Mouse (Mus musculus) MEL (cell line): Measurements from ENCODE around the gene Gm20388. TPM values are rescaled to one million over a fixed set of nuclear protein-coding genes. Genes with fewer than 3 reads are reported as not detected.

ENCODE experiments used
- DNase-seq: peaks from one replicate; pipeline ENCODE4 v3.0.0; 2011; ENCODE audit warnings: low read depth, low spot score
- H3K27ac ChIP-seq: 2 replicates; pipeline ENCODE4 v1.5.1; 2012; ENCODE audit warnings: low read depth, mild to moderate bottlenecking, control low read depth, low read length, moderate library complexity; ENCODE audit not compliant: control insufficient read depth
- H3K27me3 ChIP-seq, 2 experiments: fragments of 150-350 bp in 1 of 2; sonication (generic) in 1 of 2; 2 replicates each; pipeline ENCODE4 v1.6.1; 2012; ENCODE audit warnings: low read length in 2 of 2, mild to moderate bottlenecking in 2 of 2, improper control_type of control experiment in 1 of 2, moderate library complexity in 1 of 2; ENCODE audit not compliant: insufficient read depth in 2 of 2, control insufficient read depth in 1 of 2
- H3K36me3 ChIP-seq, 2 experiments: 2 replicates each; pipeline ENCODE4 v1.6.1; 2012 to 2014; ENCODE audit warnings: low read length in 2 of 2, improper control_type of control experiment in 1 of 2, inconsistent platforms in 1 of 2, mild to moderate bottlenecking in 1 of 2; ENCODE audit not compliant: insufficient read depth in 2 of 2, control insufficient read depth in 1 of 2
- H3K4me1 ChIP-seq, 2 experiments: fragments of 150-350 bp in 1 of 2; sonication (generic) in 1 of 2; 2 replicates each; pipeline ENCODE4 v1.6.1; 2012; ENCODE audit warnings: low read length in 2 of 2, improper control_type of control experiment in 1 of 2, mild to moderate bottlenecking in 1 of 2; ENCODE audit not compliant: insufficient read depth in 2 of 2, control insufficient read depth in 1 of 2
- H3K4me3 ChIP-seq, 2 experiments: fragments of 150-350 bp in 1 of 2; sonication (generic) in 1 of 2; 2 replicates each; pipeline ENCODE4 v1.5.1; 2012; ENCODE audit warnings: low read depth in 2 of 2, low read length in 2 of 2, mild to moderate bottlenecking in 2 of 2, moderate library complexity in 2 of 2, control low read depth in 1 of 2, improper control_type of control experiment in 1 of 2; ENCODE audit not compliant: control insufficient read depth in 1 of 2, insufficient read depth in 1 of 2
- H3K79me2 ChIP-seq: 2 replicates; pipeline ENCODE4 v1.6.1; 2012; ENCODE audit warnings: mild to moderate bottlenecking, low read length, moderate library complexity; ENCODE audit not compliant: control insufficient read depth, poor library complexity, insufficient read depth
- H3K9ac ChIP-seq: 2 replicates; pipeline ENCODE4 v1.6.1; 2012; ENCODE audit warnings: low read depth, mild to moderate bottlenecking, control low read depth, low read length, moderate library complexity; ENCODE audit not compliant: control insufficient read depth, poor library complexity, severe bottlenecking
- H3K9me3 ChIP-seq: fragments of 150-350 bp; sonication (generic); replicated peaks from 2 replicates; pipeline ENCODE4 v1.6.1; 2012; ENCODE audit warnings: mild to moderate bottlenecking, low read length, improper control_type of control experiment, moderate library complexity; ENCODE audit not compliant: insufficient read depth
- BHLHE40 ChIP-seq: IDR thresholded peaks from 2 replicates; pipeline ENCODE4 v1.6.1; 2012; ENCODE audit warnings: low read depth, mild to moderate bottlenecking, inconsistent platforms, low read length, improper control_type of control experiment, borderline replicate concordance
- CHD1 ChIP-seq: IDR thresholded peaks from 2 replicates; pipeline ENCODE4 v1.6.1; 2012; ENCODE audit warnings: low read depth, mild to moderate bottlenecking, inconsistent platforms, low read length, improper control_type of control experiment
- CHD2 ChIP-seq: IDR thresholded peaks from 2 replicates; pipeline ENCODE4 v1.6.1; 2011; ENCODE audit warnings: low read length, improper control_type of control experiment
- EP300 ChIP-seq, 2 experiments: IDR thresholded peaks; 2 replicates each; pipeline ENCODE4 v1.6.1; 2011; ENCODE audit warnings: improper control_type of control experiment in 2 of 2, low read length in 2 of 2, low read depth in 1 of 2, mild to moderate bottlenecking in 1 of 2
- ETS1 ChIP-seq: IDR thresholded peaks from 2 replicates; pipeline ENCODE4 v1.6.1; 2012; ENCODE audit warnings: low read depth, mild to moderate bottlenecking, inconsistent platforms, low read length, improper control_type of control experiment, moderate library complexity
- GABPA ChIP-seq: IDR thresholded peaks from 2 replicates; pipeline ENCODE4 v1.6.1; 2012; ENCODE audit warnings: low read depth, mild to moderate bottlenecking, inconsistent platforms, low read length, improper control_type of control experiment, moderate library complexity
- GATA1 ChIP-seq: IDR thresholded peaks from 2 replicates; pipeline ENCODE4 v1.6.1; 2011; ENCODE audit warnings: low read depth, low read length, improper control_type of control experiment
- KAT2A ChIP-seq: conservative IDR thresholded peaks from 2 replicates; pipeline ENCODE4 v1.6.1; 2012; ENCODE audit warnings: low read depth, low read length, improper control_type of control experiment, inconsistent platforms
- MAX ChIP-seq: IDR thresholded peaks from 2 replicates; pipeline ENCODE4 v1.6.1; 2011; ENCODE audit warnings: low read length, improper control_type of control experiment
- MYC ChIP-seq: IDR thresholded peaks from 2 replicates; pipeline ENCODE4 v1.6.1; 2011; ENCODE audit warnings: low read depth, mild to moderate bottlenecking, low read length, improper control_type of control experiment, moderate library complexity
- NELFE ChIP-seq: IDR thresholded peaks from 2 replicates; pipeline ENCODE4 v1.6.1; 2011; ENCODE audit warnings: low read depth, low read length, improper control_type of control experiment
- POLR2A ChIP-seq, 2 experiments: IDR thresholded peaks; 2 replicates each; pipeline ENCODE4 v1.6.1; 2011 to 2012; ENCODE audit warnings: low read length in 2 of 2, mild to moderate bottlenecking in 2 of 2, control low read depth in 1 of 2, improper control_type of control experiment in 1 of 2, low read depth in 1 of 2, moderate library complexity in 1 of 2; ENCODE audit not compliant: control insufficient read depth in 1 of 2, insufficient read depth in 1 of 2, poor library complexity in 1 of 2
- POLR2AphosphoS2 ChIP-seq: IDR thresholded peaks from 2 replicates; pipeline ENCODE4 v1.6.1; 2011; ENCODE audit warnings: low read length, improper control_type of control experiment
- RAD21 ChIP-seq: IDR thresholded peaks from 2 replicates; pipeline ENCODE4 v1.6.1; 2011; ENCODE audit warnings: mild to moderate bottlenecking, low read depth, low read length, improper control_type of control experiment
- RCOR1 ChIP-seq: IDR thresholded peaks from 2 replicates; pipeline ENCODE4 v1.6.1; 2012; ENCODE audit warnings: low read depth, mild to moderate bottlenecking, inconsistent platforms, low read length, improper control_type of control experiment
- SIN3A ChIP-seq: IDR thresholded peaks from 2 replicates; pipeline ENCODE4 v1.6.1; 2012; ENCODE audit warnings: low read length, improper control_type of control experiment, inconsistent platforms
- SMC3 ChIP-seq: IDR thresholded peaks from 2 replicates; pipeline ENCODE4 v1.6.1; 2011; ENCODE audit warnings: low read depth, low read length, improper control_type of control experiment
- TAL1 ChIP-seq: IDR thresholded peaks from 2 replicates; pipeline ENCODE4 v1.6.1; 2012; ENCODE audit warnings: mild to moderate bottlenecking, inconsistent platforms, low read length, moderate library complexity, mixed read lengths
- TBP ChIP-seq: IDR thresholded peaks from 2 replicates; pipeline ENCODE4 v1.8.0; 2011; ENCODE audit warnings: low read depth, low read length, improper control_type of control experiment
- UBTF ChIP-seq: IDR thresholded peaks from 2 replicates; pipeline ENCODE4 v1.6.1; 2012; ENCODE audit warnings: low read depth, mild to moderate bottlenecking, inconsistent platforms, low read length, improper control_type of control experiment, moderate library complexity, borderline replicate concordance; ENCODE audit not compliant: insufficient read depth
- USF1 ChIP-seq: IDR thresholded peaks from 2 replicates; pipeline ENCODE4 v1.6.1; 2014; ENCODE audit warnings: low read depth, mild to moderate bottlenecking, inconsistent platforms, low read length, improper control_type of control experiment, moderate library complexity
- USF2 ChIP-seq, 2 experiments: IDR thresholded peaks; 2 replicates each; pipeline ENCODE4 v1.6.1; 2011 to 2012; ENCODE audit warnings: improper control_type of control experiment in 2 of 2, low read length in 2 of 2, borderline replicate concordance in 1 of 2, inconsistent platforms in 1 of 2, low read depth in 1 of 2, mild to moderate bottlenecking in 1 of 2; ENCODE audit not compliant: insufficient read depth in 1 of 2
- ZC3H11A ChIP-seq: IDR thresholded peaks from 2 replicates; pipeline ENCODE4 v1.6.1; 2012; ENCODE audit warnings: low read depth, mild to moderate bottlenecking, inconsistent platforms, low read length, improper control_type of control experiment
- ZNF384 ChIP-seq: IDR thresholded peaks from 2 replicates; pipeline ENCODE4 v1.6.1; 2012; ENCODE audit warnings: low read depth, mild to moderate bottlenecking, inconsistent platforms, low read length, improper control_type of control experiment
- polyA plus RNA-seq, 2 experiments: library from polyadenylated mRNA; stranded (reverse) in 1 of 2; unstranded in 1 of 2; fragments of >175 nt in 1 of 2; fragments of >200 nt in 1 of 2; gene quantifications; 2 replicates each; pipeline versions ENCODE4 v1.2.1 to v1.2.4; 2012; ENCODE audit warnings: low replicate concordance in 2 of 2, low read depth in 1 of 2; ENCODE audit not compliant: insufficient read length in 2 of 2, insufficient read depth in 1 of 2, missing spikeins in 1 of 2
- total RNA-seq: library from RNA; depleted of rRNA; stranded (reverse); fragments of 300-350 nt; gene quantifications from 2 replicates; pipeline ENCODE4 v1.2.3, GENCODE M21; 2012

Gene Gm20388
- total and polyA plus RNA-seq, 3 experiments = 11.1 to 17.8 TPM; not detected in 1

DNA sequence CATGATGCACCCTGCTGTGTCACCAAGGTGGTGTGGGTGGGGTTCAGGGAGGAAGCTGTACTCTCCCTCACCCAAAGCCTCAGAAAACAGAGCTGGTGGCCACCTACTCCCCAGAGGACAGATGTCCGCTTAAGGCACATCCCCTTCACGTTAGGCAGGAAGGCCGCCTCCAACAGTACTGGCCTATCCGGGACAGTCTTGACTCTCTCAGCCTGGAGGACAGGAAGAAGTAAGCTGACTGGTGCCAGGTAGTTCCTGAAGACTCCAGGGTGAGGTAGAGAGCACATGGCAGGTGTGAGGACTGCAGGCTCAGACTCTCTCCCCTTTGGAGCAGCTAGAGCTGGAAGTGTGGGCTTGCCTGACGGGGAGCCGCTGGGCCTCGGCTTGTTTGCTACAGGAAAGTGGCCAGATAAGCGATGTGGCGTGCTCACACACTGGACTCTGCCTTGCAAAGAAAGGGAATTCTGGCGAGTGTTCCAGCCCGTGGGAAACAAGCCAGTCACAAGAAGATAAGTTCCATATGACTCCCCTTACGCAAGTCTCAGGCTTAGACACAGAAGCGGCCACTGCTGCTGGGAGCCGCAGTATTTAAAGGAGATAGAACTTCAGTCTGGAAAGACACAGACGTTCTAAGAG is 3791.4 kb downstream of the Gm20388 start:
- TF ChIP-seq RAD21 (no peak), BHLHE40 (no peak), GABPA (no peak), CHD1 (no peak), SMC3 (no peak), ZNF384 (no peak), GATA1 (no peak), POLR2AphosphoS2 (no peak), EP300 (IDR thresholded peaks at IDR 0.05; ENCODE audit: low read depth in 1 of 2, low read length in 2 of 2) (no peak), USF1 (no peak), POLR2A (IDR thresholded peaks at IDR 0.05; ENCODE audit: control insufficient read depth in 1 of 2, insufficient read depth in 1 of 2, low read depth in 1 of 2, low read length in 2 of 2, poor library complexity in 1 of 2) (no peak), ETS1 (no peak), CHD2 (no peak), UBTF (no peak), MAX (no peak), USF2 (IDR thresholded peaks at IDR 0.05; ENCODE audit: borderline replicate concordance in 1 of 2, insufficient read depth in 1 of 2, low read depth in 1 of 2, low read length in 2 of 2) (no peak)
- Histone ChIP-seq H3K27ac (no peak overlapping the region), H3K27me3 (no peaks in the 10 kb centered on the region), H3K9ac (no peak overlapping the region), H3K36me3 (no peaks in the 10 kb centered on the region), H3K4me1 (no peaks in the 10 kb centered on the region), H3K9me3 (no peaks in the 10 kb centered on the region), H3K79me2 (no peaks in the 10 kb centered on the region), H3K4me3 (no peak overlapping the region)
- DNase-seq = no peak

DNA sequence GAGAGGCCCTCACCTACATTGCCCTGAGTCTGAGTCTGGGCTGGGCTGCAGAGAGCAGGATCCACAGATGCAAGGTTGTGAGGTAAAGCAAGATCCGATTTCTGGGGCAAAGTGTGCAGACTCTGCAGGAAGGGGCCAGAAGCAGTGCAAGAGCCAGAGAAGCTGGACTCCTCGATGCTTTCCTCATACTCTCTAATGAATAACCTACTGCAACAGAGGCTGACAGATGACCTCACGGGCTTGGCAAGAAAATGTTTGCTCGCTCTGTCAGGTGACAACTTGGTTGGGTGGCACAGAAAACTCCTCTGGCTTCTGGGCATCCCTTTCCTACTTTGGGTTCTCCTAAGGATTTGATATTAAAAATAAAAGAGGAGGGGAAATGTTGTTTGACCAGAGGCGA is 3794.7 kb downstream of the Gm20388 start:
- H3K4me3 ChIP-seq = no peak overlapping the region
- H3K9ac ChIP-seq = no peak overlapping the region
- no peaks in the 10 kb centered on the region for H3K4me1 ChIP-seq
- no peak overlapping the region for H3K27ac ChIP-seq
- no peaks in the 10 kb centered on the region for H3K79me2 ChIP-seq
- H3K9me3 ChIP-seq = no peaks in the 10 kb centered on the region
- no peak for DNase-seq
- no peaks in the 10 kb centered on the region for H3K27me3 ChIP-seq
- H3K36me3 ChIP-seq = no peaks in the 10 kb centered on the region
- TF ChIP-seq ZC3H11A = no peak
- TF ChIP-seq TAL1 = no peak
- TF ChIP-seq ETS1 = no peak
- no peak for TF ChIP-seq KAT2A
- no peak for TF ChIP-seq NELFE
- TF ChIP-seq RCOR1 = no peak
- no peak for TF ChIP-seq TBP
- TF ChIP-seq SIN3A = no peak
- TF ChIP-seq MYC = no peak
- TF ChIP-seq GATA1 = no peak
- TF ChIP-seq RAD21 = no peak
- no peak for TF ChIP-seq CHD2
- TF ChIP-seq ZNF384 = no peak
